Mouse (Mus musculus) embryonic facial prominence, embryonic 10.5 days (tissue): ENCODE measurements around the gene Olfr195. TPM values are rescaled to one million over a fixed set of nuclear protein-coding genes. Genes with fewer than 3 reads are reported as not detected.
"Not testable (repeated sequence)": the region's sequence is repeated elsewhere in the genome, so short reads cannot be mapped to it uniquely, and the experiment has no call there.

Source experiments
- DNase-seq: peaks from one replicate; pipeline ENCODE4 v3.0.0-alpha.2; 2017; ENCODE audit warnings: low spot score
- H3K27ac ChIP-seq: fragments of 300-500 bp; sonication (generic); replicated peaks from 2 replicates; pipeline ENCODE4 v1.5.1; 2016; ENCODE audit warnings: mild to moderate bottlenecking
- H3K27me3 ChIP-seq: fragments of 300-500 bp; sonication (generic); replicated peaks from 2 replicates; pipeline ENCODE4 v1.6.1; 2016; ENCODE audit warnings: low read depth, mild to moderate bottlenecking; ENCODE audit not compliant: poor library complexity, severe bottlenecking
- H3K36me3 ChIP-seq: fragments of 300-500 bp; sonication (generic); replicated peaks from 2 replicates; pipeline ENCODE4 v1.6.1; 2016; ENCODE audit warnings: mild to moderate bottlenecking, moderate library complexity
- H3K4me1 ChIP-seq: fragments of 300-500 bp; sonication (generic); 2 replicates; pipeline ENCODE4 v1.6.1; 2016
- H3K4me3 ChIP-seq: fragments of 300-500 bp; sonication (generic); 2 replicates; pipeline ENCODE4 v1.5.1; 2016; ENCODE audit warnings: mild to moderate bottlenecking, moderate library complexity
- H3K9me3 ChIP-seq: fragments of 300-500 bp; sonication (generic); 2 replicates; pipeline ENCODE4 v1.6.1; 2016; ENCODE audit warnings: mild to moderate bottlenecking
- WGBS: fragments of 180-500 bp; shearing (Covaris S2); methylation state at CpG from one replicate; pipeline ENCODE4 v1.1.7; 2016; 5-methylcytosine and 5-hydroxymethylcytosine counted together
- polyA plus RNA-seq: library from polyadenylated mRNA; unstranded; fragments of >200 nt; fragmentation: Nextera tagmentation; extraction: Ambion mirVana; gene quantifications from 2 replicates; pipeline ENCODE4 v1.2.1, GENCODE M21; 2016

Olfr195 gene
- not detected in 2 replicates for polyA plus RNA-seq

GRCm38 (mm10) chr16:59146746-59147145 is at the start of gene Olfr195:
Gene Olfr195 (plus strand): TSS chr16:59147046.
- 88% methylated on average over 1 of the region's 1 CpGs for WGBS
- H3K27me3 ChIP-seq: no peaks in the 10 kb centered on the region
- no peak within 1 kb of the TSS for H3K27ac ChIP-seq
- no peak for DNase-seq
- peaks cover 2% of the 10 kb centered on the region; the same call in 1 of the 2 replicates for H3K9me3 ChIP-seq
- no peaks in the 10 kb centered on the region for H3K36me3 ChIP-seq
- H3K4me3 ChIP-seq: no peak within 1 kb of the TSS
- H3K4me1 ChIP-seq: no peaks in the 10 kb centered on the region

- WGBS: 80% methylated on average over 2 of the region's 2 CpGs
- no peak overlapping the region for H3K4me3 ChIP-seq
- no peaks in the 10 kb centered on the region for H3K27me3 ChIP-seq
- H3K4me1 ChIP-seq: no peaks in the 10 kb centered on the region
- H3K27ac ChIP-seq: no peak overlapping the region
- H3K36me3 ChIP-seq: no peaks in the 10 kb centered on the region
- H3K9me3 ChIP-seq: no peaks in the 10 kb centered on the region
- no peak for DNase-seq
Observed at GRCm38 (mm10) chr16:59105312-59105711, 41.5 kb upstream of the Olfr195 start.

GRCm38 (mm10) chr16:59108522-59108921 is 38.3 kb upstream of the Olfr195 start:
- not testable (repeated sequence) for H3K9me3 ChIP-seq, H3K36me3 ChIP-seq, H3K27me3 ChIP-seq, H3K4me3 ChIP-seq, DNase-seq, H3K4me1 ChIP-seq, H3K27ac ChIP-seq
- 72% methylated on average over 5 of the region's 5 CpGs for WGBS

GRCm38 (mm10) chr16:59111781-59112180 is 35.1 kb upstream of the Olfr195 start, which contains the start of gene Olfr193:
Gene Olfr193 (minus strand): TSS chr16:59111881.
- Histone ChIP-seq H3K4me1 (no peaks in the 10 kb centered on the region), H3K27me3 (no peaks in the 10 kb centered on the region), H3K27ac (no peak within 1 kb of the TSS), H3K9me3 (peaks cover 6% of the 10 kb centered on the region; the same call in 1 of the 2 replicates), H3K36me3 (no peaks in the 10 kb centered on the region), H3K4me3 (no peak within 1 kb of the TSS)
- DNase-seq: no peak
- WGBS: 93% methylated on average over 1 of the region's 1 CpGs

GRCm38 (mm10) chr16:59120969-59121368 is 25.9 kb upstream of the Olfr195 start, which contains the start of gene Olfr194:
Gene Olfr194 (minus strand): TSS chr16:59121069.
- H3K4me3 ChIP-seq: no peak within 1 kb of the TSS
- H3K36me3 ChIP-seq: no peaks in the 10 kb centered on the region
- H3K27me3 ChIP-seq: no peaks in the 10 kb centered on the region
- H3K27ac ChIP-seq: no peak within 1 kb of the TSS
- H3K4me1 ChIP-seq: no peaks in the 10 kb centered on the region
- DNase-seq: no peak
- H3K9me3 ChIP-seq: no peaks in the 10 kb centered on the region; the same call in 1 of the 2 replicates

- 89% methylated on average over 1 of the region's 1 CpGs for WGBS
- Histone ChIP-seq H3K36me3 (no peaks in the 10 kb centered on the region), H3K27me3 (no peaks in the 10 kb centered on the region), H3K9me3 (peaks cover 6% of the 10 kb centered on the region; the same call in 1 of the 2 replicates), H3K4me1 (no peaks in the 10 kb centered on the region), H3K27ac (no peak overlapping the region), H3K4me3 (no peak overlapping the region)
- DNase-seq: no peak
Observed at GRCm38 (mm10) chr16:59130740-59131139, 16.1 kb upstream of the Olfr195 start.

- Histone ChIP-seq H3K36me3 (no peaks in the 10 kb centered on the region), H3K27me3 (no peaks in the 10 kb centered on the region), H3K27ac (no peak overlapping the region), H3K9me3 (peaks cover 2% of the 10 kb centered on the region; the same call in 1 of the 2 replicates), H3K4me3 (no peak overlapping the region), H3K4me1 (no peaks in the 10 kb centered on the region)
- DNase-seq: no peak
Observed at GRCm38 (mm10) chr16:59141105-59141504, 5.7 kb upstream of the Olfr195 start.

GRCm38 (mm10) chr16:59151996-59152395 is 5.2 kb downstream of the Olfr195 start:
- no peak overlapping the region for H3K27ac ChIP-seq
- WGBS: 94% methylated on average over 2 of the region's 2 CpGs

GRCm38 (mm10) chr16:59170354-59170753 is 23.5 kb downstream of the Olfr195 start, which contains the start of gene Olfr196:
Gene Olfr196 (minus strand): TSS chr16:59170454.
- Histone ChIP-seq H3K27me3 (no peaks in the 10 kb centered on the region), H3K4me1 (no peaks in the 10 kb centered on the region), H3K27ac (no peak within 1 kb of the TSS), H3K4me3 (no peak within 1 kb of the TSS), H3K36me3 (no peaks in the 10 kb centered on the region), H3K9me3 (no peaks in the 10 kb centered on the region)
- 80% methylated on average over 3 of the region's 3 CpGs for WGBS
- no peak for DNase-seq

More at GRCm38 (mm10) chr16:59151996-59152395, 5.2 kb downstream of the Olfr195 start:
- DNase-seq: no peak
- H3K9me3 ChIP-seq: no peaks in the 10 kb centered on the region
- H3K27me3 ChIP-seq: no peaks in the 10 kb centered on the region
- no peaks in the 10 kb centered on the region for H3K4me1 ChIP-seq
- no peak overlapping the region for H3K4me3 ChIP-seq
- H3K36me3 ChIP-seq: no peaks in the 10 kb centered on the region

Other genes starting within 250 kb of the Olfr195 start
- not detected in 2 replicates for gene Olfr181, start 218.3 kb upstream of the Olfr195 start, polyA plus RNA-seq
- not detected in 2 replicates for gene Olfr180, start 217.7 kb upstream of the Olfr195 start, polyA plus RNA-seq
- not detected in 2 replicates for gene Olfr183, start 151.7 kb upstream of the Olfr195 start, polyA plus RNA-seq
- not detected in 2 replicates for gene Olfr186, start 116.8 kb upstream of the Olfr195 start, polyA plus RNA-seq
- not detected in 2 replicates for gene Olfr187, start 107.3 kb upstream of the Olfr195 start, polyA plus RNA-seq
- not detected in 2 replicates for gene Olfr190, start 69.0 kb upstream of the Olfr195 start, polyA plus RNA-seq
- not detected in 2 replicates for gene Olfr191, start 57.2 kb upstream of the Olfr195 start, polyA plus RNA-seq
- not detected in 2 replicates for gene Olfr193, start 35.2 kb upstream of the Olfr195 start, polyA plus RNA-seq
- gene Olfr194, start 26.0 kb upstream of the Olfr195 start, polyA plus RNA-seq: not detected in 2 replicates
- gene Olfr196, start 23.4 kb downstream of the Olfr195 start, polyA plus RNA-seq: not detected in 2 replicates
- gene Olfr198, start 56.5 kb downstream of the Olfr195 start, polyA plus RNA-seq: not detected in 2 replicates
- not detected in 2 replicates for gene Olfr199, start 72.7 kb downstream of the Olfr195 start, polyA plus RNA-seq
- gene Olfr201, start 125.6 kb downstream of the Olfr195 start, polyA plus RNA-seq: not detected in 2 replicates
- not detected in 2 replicates for gene Olfr202, start 139.7 kb downstream of the Olfr195 start, polyA plus RNA-seq
- gene Olfr203, start 151.8 kb downstream of the Olfr195 start, polyA plus RNA-seq: not detected in 2 replicates
- gene Olfr204, start 171.2 kb downstream of the Olfr195 start, polyA plus RNA-seq: not detected in 2 replicates
- not detected in 2 replicates for gene Olfr205, start 184.1 kb downstream of the Olfr195 start, polyA plus RNA-seq
- not detected in 2 replicates for gene Olfr206, start 202.2 kb downstream of the Olfr195 start, polyA plus RNA-seq
- not detected in 2 replicates for gene Olfr209, start 216.9 kb downstream of the Olfr195 start, polyA plus RNA-seq